20 mouse cellular contexts compared by ENCODE assay signal in the genomic region with DNA sequence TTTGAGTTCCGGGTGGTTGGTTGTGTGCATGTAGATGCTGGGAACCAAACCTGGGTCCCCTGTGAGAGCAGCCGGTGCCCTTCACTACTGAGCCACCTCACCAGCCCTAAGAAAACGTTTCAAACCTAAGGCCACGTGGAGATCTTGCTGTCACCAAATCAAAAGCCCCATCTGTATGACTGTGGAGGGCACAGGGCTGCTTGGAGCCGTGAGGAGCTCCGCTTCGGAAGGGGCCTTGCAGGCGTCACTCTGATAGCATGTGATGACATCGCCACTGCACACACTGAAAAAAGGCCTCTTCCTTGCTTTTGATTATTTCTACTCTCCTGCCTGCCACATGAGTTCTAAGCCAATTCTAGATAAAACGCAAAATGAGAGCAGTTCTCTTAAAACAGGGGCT.
DNase-seq lines count a peak whose midpoint lies in the region; ATAC-seq and TF ChIP-seq lines count a peak whose summit lies in the region.
"Had no signal": no experiment of that assay in that cellular context is flagged by ENCODE, and none has a peak within 500 bp of the region (broad histone marks: within the 10 kb centered on the region; RNA-seq: fewer than 3 reads in every experiment).

No protein-coding gene starts in this region.

- peaks cover 40% of the 10 kb centered on the region for H3K4me1 ChIP-seq in heart, postnatal 0 days (ENCODE audit: control insufficient read depth, insufficient read depth)
- H3K4me1 ChIP-seq in neural tube, embryonic 13.5 days (replicated peaks): peaks cover 50% of the 10 kb centered on the region

- H3K27me3 ChIP-seq in heart, postnatal 0 days (ENCODE audit: control insufficient read depth, insufficient read depth, low read length): no peaks in the 10 kb centered on the region
- H3K27me3 ChIP-seq in neural tube, embryonic 13.5 days: no peaks in the 10 kb centered on the region
- no peaks in the 10 kb centered on the region for H3K27me3 ChIP-seq in myocyte (ENCODE audit: control insufficient read depth, insufficient read depth, insufficient read length)
- H3K27me3 ChIP-seq: neural tube, embryonic 12.5 days had no signal

- no peak for ATAC-seq in heart, postnatal 0 days (ENCODE audit: insufficient read depth, low read depth)
- no peak for ATAC-seq in neural tube, embryonic 13.5 days (ENCODE audit: low read depth)
- ATAC-seq: intestine, postnatal 0 days; liver, postnatal 0 days had no signal

- 0 out of 2 replicates have a peak overlapping the region, but pooled peaks have one; percentile 30 for H3K27ac ChIP-seq in heart, postnatal 0 days (ENCODE audit: low read depth)
- H3K27ac ChIP-seq in neural tube, embryonic 13.5 days (replicated peaks): peak overlapping the region; percentile 56
- H3K27ac ChIP-seq: kidney, postnatal 0 days; neural tube, embryonic 12.5 days had no signal

- peak; percentile 86 for DNase-seq in heart, adult 11 months
- no peak for DNase-seq in heart, postnatal 25 days (ENCODE audit: low spot score)
- DNase-seq in heart, postnatal 0 days (ENCODE audit: low spot score): no peak
- DNase-seq in heart, postnatal 36 days: no peak
- no peak for DNase-seq in neural tube, embryonic 10.5 days (ENCODE audit: extremely low spot score, low spot score)
- DNase-seq in thymus, postnatal 14 days: no peak
- DNase-seq: adrenal gland, adult 2 months; cerebellum, adult 11 months; cerebellum, postnatal 14 days; liver; liver, postnatal 0 days; lung, postnatal 14 days; spleen, adult 18-20 months; thymus, adult 18-20 months had no signal

- no peak overlapping the region for H3K4me2 ChIP-seq in heart, postnatal 0 days (ENCODE audit: low read depth, low read length)
- no peak overlapping the region for H3K4me2 ChIP-seq in neural tube, embryonic 13.5 days
- H3K4me2 ChIP-seq in myocyte (ENCODE audit: low read depth): peak overlapping the region; percentile 94

- no peak for TF ChIP-seq EP300 in heart, postnatal 0 days (IDR thresholded peaks at IDR 0.05; ENCODE audit: low read depth)

- H3K9ac ChIP-seq in heart, postnatal 0 days (replicated peaks; ENCODE audit: low read depth, low read length): no peak overlapping the region
- H3K9ac ChIP-seq in neural tube, embryonic 13.5 days: no peak overlapping the region
- H3K9ac ChIP-seq: liver, postnatal 0 days; neural tube, embryonic 12.5 days had no signal

- no peak for TF ChIP-seq POLR2A in myocyte (IDR thresholded peaks at IDR 0.05; ENCODE audit: insufficient read length, low read depth)

- H3K36me3 ChIP-seq in heart, postnatal 0 days (replicated peaks; ENCODE audit: control insufficient read depth, insufficient read depth, low read length): no peaks in the 10 kb centered on the region
- no peaks in the 10 kb centered on the region for H3K36me3 ChIP-seq in neural tube, embryonic 13.5 days
- H3K36me3 ChIP-seq in myocyte (ENCODE audit: control insufficient read depth, insufficient read depth): no peaks in the 10 kb centered on the region
- H3K36me3 ChIP-seq: neural tube, embryonic 12.5 days had no signal

- intact Hi-C loops in heart, postnatal 25 days (cut with DNase I): no loop called here
- intact Hi-C loops in heart, postnatal 36 days (cut with DNase I): no loop called here

- H3ac ChIP-seq in myocyte (ENCODE audit: control insufficient read depth, insufficient read length): no peak overlapping the region

- no peak for TF ChIP-seq CTCF in heart, postnatal 0 days (IDR thresholded peaks at IDR 0.05; ENCODE audit: low read depth)

- 53% methylated on average over 10 of the region's 10 CpGs for WGBS in heart, postnatal 0 days
- WGBS in neural tube, embryonic 13.5 days: 81% methylated on average over 10 of the region's 10 CpGs

- H3K9me3 ChIP-seq in heart, postnatal 0 days (replicated peaks; ENCODE audit: control insufficient read depth, low read length): no peaks in the 10 kb centered on the region
- H3K9me3 ChIP-seq in neural tube, embryonic 13.5 days: no peaks in the 10 kb centered on the region
- H3K9me3 ChIP-seq: neural tube, embryonic 12.5 days had no signal

- no peaks in the 10 kb centered on the region for H3K79me2 ChIP-seq in myocyte (ENCODE audit: control insufficient read depth, insufficient read depth)

- no peak overlapping the region for H3K4me3 ChIP-seq in heart, postnatal 0 days (ENCODE audit: low read depth, low read length)
- no peak overlapping the region for H3K4me3 ChIP-seq in neural tube, embryonic 13.5 days
- no peak overlapping the region for H3K4me3 ChIP-seq in myocyte
- H3K4me3 ChIP-seq: layer of hippocampus, adult 2 months; neural tube, embryonic 12.5 days had no signal

TF ChIP-seq in myocyte, 11 proteins besides CTCF, POLR2A, EP300 and RAD21:
- TF ChIP-seq E2F4 (IDR thresholded peaks at IDR 0.05; ENCODE audit: insufficient read depth) (no peak), MYOD1 (IDR thresholded peaks at IDR 0.05; ENCODE audit: control insufficient read depth in 1 of 3, insufficient read length in 2 of 3, low read depth in 2 of 3) (no peak), TCF3 (IDR thresholded peaks at IDR 0.05; ENCODE audit: insufficient read length, low read depth) (no peak), SRF (IDR thresholded peaks at IDR 0.05; ENCODE audit: control insufficient read depth, insufficient read length, low read depth) (no peak), CEBPB (IDR thresholded peaks at IDR 0.05; ENCODE audit: insufficient read depth, poor library complexity, severe bottlenecking) (no peak), MAX (IDR thresholded peaks at IDR 0.05; ENCODE audit: low read depth) (no peak)
